Mouse (Mus musculus) spleen, adult 2 months (tissue): ENCODE measurements at regions not wholly inside any gene's neighbourhood (a gene's known extent, or its start where the extent isn't known, plus 50 kb on each side); places are given as distances from the start of the nearest gene placed in this dataset.

Experiments
- CTCF ChIP-seq: fragments of 200-500 bp; IDR thresholded peaks from 2 replicates; pipeline ENCODE4 v1.5.1; 2011; ENCODE audit warnings: mild to moderate bottlenecking, inconsistent platforms; ENCODE audit not compliant: insufficient read depth, insufficient read length, insufficient replicate concordance; ENCODE audit errors: extremely low read depth
- POLR2A ChIP-seq: fragments of 200-500 bp; IDR thresholded peaks from 2 replicates; pipeline ENCODE4 v1.6.1; 2011; ENCODE audit warnings: low read depth, low read length, inconsistent platforms

DNA sequence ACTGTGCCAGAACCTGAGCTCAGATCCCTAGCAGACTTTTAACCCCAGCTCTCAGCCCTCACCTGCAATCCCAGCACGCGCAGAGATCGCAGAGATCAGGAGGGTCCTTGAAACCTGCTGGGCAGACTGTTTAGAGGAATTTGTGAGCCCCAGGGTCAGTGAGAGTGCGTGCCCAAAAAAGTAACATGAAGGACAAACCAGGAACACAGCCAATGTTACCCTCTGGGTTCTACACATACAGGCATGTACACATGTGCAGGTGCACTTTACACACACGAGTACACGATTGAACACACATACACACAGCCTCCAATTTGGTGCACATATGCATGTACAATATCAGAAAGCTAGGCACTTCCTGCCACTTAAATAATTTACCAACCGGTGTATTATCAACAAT, 183.9 kb upstream of the Arg1 start:
- TF ChIP-seq POLR2A, result no peak
- no peak for TF ChIP-seq CTCF
